Mouse (Mus musculus) forebrain, postnatal 0 days (tissue): ENCODE measurements at regions not wholly inside any gene's neighbourhood (a gene's known extent, or its start where the extent isn't known, plus 50 kb on each side); places are given as distances from the start of the nearest gene placed in this dataset.
A peak's percentile ranks its signal among the peaks of the same experiment; 100 is the strongest.
"Not testable (repeated sequence)": the region's sequence is repeated elsewhere in the genome, so short reads cannot be mapped to it uniquely, and the experiment has no call there.

Source experiments
- ATAC-seq: fragments of 200-750 bp; cut with Nextera tagmentation; 2 replicates; pipeline ENCODE4 v1.8.0; 2017; ENCODE audit warnings: mild to moderate bottlenecking, moderate library complexity
- DNase-seq: peaks from one replicate; pipeline ENCODE4 v3.0.0-alpha.2; 2015
- H3K27ac ChIP-seq: fragments of 300-500 bp; sonication (generic); 2 replicates; pipeline ENCODE4 v1.5.1; 2014; ENCODE audit warnings: low read depth, mild to moderate bottlenecking, antibody characterized with exemption, low read length, moderate library complexity, mixed read lengths
- H3K27me3 ChIP-seq: fragments of 300-500 bp; sonication (generic); 2 replicates; pipeline ENCODE4 v1.6.1; 2014; ENCODE audit warnings: mild to moderate bottlenecking, low read length, mixed read lengths; ENCODE audit not compliant: insufficient read depth
- H3K36me3 ChIP-seq: fragments of 300-500 bp; sonication (generic); 2 replicates; pipeline ENCODE4 v1.6.1; 2014; ENCODE audit warnings: mild to moderate bottlenecking, moderate library complexity; ENCODE audit not compliant: insufficient read depth
- H3K4me1 ChIP-seq: fragments of 300-500 bp; sonication (generic); 2 replicates; pipeline ENCODE4 v1.6.1; 2014; ENCODE audit warnings: antibody characterized with exemption; ENCODE audit not compliant: insufficient read depth
- H3K4me2 ChIP-seq: fragments of 300-500 bp; sonication (generic); 2 replicates; pipeline ENCODE4 v1.6.1; 2014; ENCODE audit warnings: low read depth, mild to moderate bottlenecking, moderate library complexity
- H3K4me3 ChIP-seq: fragments of 300-500 bp; sonication (generic); 2 replicates; pipeline ENCODE4 v1.5.1; 2014; ENCODE audit warnings: low read depth, low read length, mixed read lengths
- H3K9ac ChIP-seq: fragments of 300-500 bp; sonication (generic); 2 replicates; pipeline ENCODE4 v1.6.1; 2014; ENCODE audit warnings: mild to moderate bottlenecking
- H3K9me3 ChIP-seq: fragments of 300-500 bp; sonication (generic); 2 replicates; pipeline ENCODE4 v1.6.1; 2016; ENCODE audit warnings: low read length
- CTCF ChIP-seq: sonication (generic); IDR thresholded peaks from 2 replicates; pipeline ENCODE4 v1.5.1; 2016; ENCODE audit warnings: antibody characterized with exemption, control low read depth, low read depth
- WGBS: fragments of 180-500 bp; shearing (Covaris S2); extraction: QIAGEN DNeasy Blood & Tissue Kit; methylation state at CpG from one replicate; pipeline ENCODE4 v1.1.7; 2014; 5-methylcytosine and 5-hydroxymethylcytosine counted together

DNA sequence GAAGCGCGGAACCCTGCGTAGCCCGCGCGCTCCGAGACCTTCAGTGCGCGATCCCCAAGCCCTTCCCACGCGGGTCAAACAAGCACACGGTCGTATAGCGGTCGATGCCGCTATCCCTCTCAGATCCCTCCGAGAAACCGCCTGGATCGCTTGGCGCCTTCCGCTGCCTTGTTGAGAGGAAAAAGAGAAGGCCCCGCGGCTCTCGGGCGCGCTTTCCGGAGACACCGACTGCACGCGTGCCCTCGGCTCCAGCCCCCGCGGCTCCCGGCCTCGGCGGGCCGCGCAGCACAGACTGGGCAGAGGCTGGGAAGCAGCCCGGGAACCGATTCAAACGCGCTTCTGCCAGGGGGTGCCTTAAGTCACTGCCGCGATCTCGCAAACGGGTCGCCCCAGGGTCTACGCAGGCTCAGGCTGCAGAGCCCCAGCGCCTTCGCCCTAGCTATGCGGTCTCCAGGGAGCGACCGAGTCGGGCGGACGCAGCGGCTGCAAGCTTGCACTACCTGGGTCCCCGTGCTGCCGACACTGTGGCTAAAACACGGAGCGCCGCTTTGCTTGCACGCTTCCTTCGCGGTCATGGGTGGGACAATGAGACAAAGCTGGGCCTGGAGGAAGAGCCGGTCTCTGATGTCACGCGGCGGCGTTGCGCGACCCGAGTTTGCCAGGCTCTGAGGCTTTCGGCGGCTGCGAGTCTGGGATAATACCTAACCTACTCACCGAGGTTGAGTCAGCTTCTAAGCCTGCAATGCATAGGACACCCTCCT is 87.3 kb downstream of the Crisp4 start:
- Histone ChIP-seq H3K36me3 (no peaks in the 10 kb centered on the region), H3K9me3 (no peaks in the 10 kb centered on the region), H3K9ac (peak overlapping the region; percentile 87), H3K4me3 (peak overlapping the region; percentile 71), H3K4me2 (peak overlapping the region; percentile 94), H3K4me1 (peaks cover 9% of the 10 kb centered on the region; the same call in 1 of the 2 replicates), H3K27me3 (peaks cover 8% of the 10 kb centered on the region), H3K27ac (peak overlapping the region; percentile 79)
- 3% methylated on average over 71 of the region's 77 CpGs for WGBS
- peak; percentile 77 for DNase-seq
- peak; percentile 86 for ATAC-seq
- TF ChIP-seq CTCF, result no peak

DNA sequence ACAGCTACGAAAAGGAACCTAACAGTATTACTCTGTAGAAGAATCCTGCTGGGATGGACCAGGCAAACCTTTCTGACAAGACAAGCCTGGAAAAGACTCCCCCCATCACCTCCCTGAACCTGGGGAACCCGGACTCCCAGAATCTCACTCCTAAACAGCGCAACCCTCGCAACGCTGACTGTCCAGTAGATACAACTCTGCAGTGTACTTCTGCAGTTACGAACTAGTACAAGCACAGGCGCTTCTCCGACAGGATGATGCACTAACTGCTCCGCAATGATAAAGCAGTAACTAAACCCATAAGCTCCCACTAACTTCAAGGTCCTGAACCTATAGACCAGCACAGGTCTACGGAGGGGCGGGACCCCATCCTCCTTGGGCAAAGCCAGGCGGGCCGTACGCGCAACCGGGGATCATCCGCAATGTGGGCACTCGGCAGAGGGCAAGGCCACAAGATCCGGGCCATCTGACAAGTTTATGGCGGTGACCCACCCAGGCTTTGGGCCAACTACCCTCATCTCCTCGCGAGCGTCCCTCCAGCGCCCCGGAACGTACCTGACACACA is 88.0 kb downstream of the Crisp4 start:
- Histone ChIP-seq H3K27me3 (peaks cover 8% of the 10 kb centered on the region), H3K27ac (peak overlapping the region; percentile 79; the same call in 1 of the 2 replicates), H3K4me1 (peaks cover 9% of the 10 kb centered on the region; the same call in 1 of the 2 replicates), H3K9me3 (no peaks in the 10 kb centered on the region), H3K9ac (peak overlapping the region; percentile 87), H3K36me3 (no peaks in the 10 kb centered on the region), H3K4me2 (peak overlapping the region; percentile 94), H3K4me3 (peak overlapping the region; percentile 71)
- DNase-seq (peak; percentile 48), ATAC-seq (peak; percentile 21)
- WGBS, result under 1% methylated on average over 26 of the region's 26 CpGs
- TF ChIP-seq CTCF, result no peak

DNA sequence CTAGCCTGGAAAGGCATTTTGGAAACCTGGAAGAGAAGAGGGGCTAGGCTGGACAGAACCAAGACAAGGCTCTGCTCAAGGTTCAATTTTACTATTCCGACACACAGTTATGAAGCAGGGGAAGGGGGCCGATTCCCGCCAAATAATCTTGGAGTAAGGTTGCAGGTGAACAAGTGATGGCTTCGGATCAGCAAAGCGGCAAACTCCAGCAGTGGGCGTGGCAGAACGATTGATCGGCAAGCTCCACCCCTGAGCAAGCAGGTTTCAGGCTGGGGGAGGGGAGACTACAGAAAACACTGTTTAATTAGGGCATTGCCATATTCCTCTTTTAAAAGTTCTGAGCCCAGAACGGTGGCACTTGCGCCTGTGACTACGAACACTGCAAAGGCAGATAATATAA is 88.7 kb downstream of the Crisp4 start:
- WGBS, result 8% methylated on average over 11 of the region's 11 CpGs
- H3K9ac ChIP-seq, result 0 out of 2 replicates have a peak overlapping the region, but pooled peaks have one; percentile 18

DNA sequence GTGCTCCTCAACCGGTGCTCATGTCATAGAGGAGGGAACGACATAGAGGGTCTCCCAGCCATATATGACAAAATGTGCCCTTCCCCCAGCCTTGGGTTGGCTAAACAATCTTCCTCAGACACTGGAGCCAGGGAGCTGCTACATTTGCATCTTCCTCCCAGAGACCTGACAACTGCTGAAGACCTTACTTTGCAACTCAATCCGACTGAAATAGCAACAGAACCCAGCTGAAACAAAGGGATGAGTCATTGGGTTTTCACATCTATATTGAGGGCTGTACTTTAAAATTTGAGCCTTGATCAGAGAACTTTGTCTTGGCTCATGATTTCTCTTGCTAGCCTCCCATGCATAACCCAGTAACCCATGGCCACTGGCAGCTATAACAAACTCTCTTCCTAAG is 115.5 kb downstream of the Crisp4 start:
- no peaks in the 10 kb centered on the region for H3K36me3 ChIP-seq
- no peak overlapping the region for H3K4me2 ChIP-seq
- H3K4me3 ChIP-seq, result no peak overlapping the region
- WGBS, result 70% methylated on average over 3 of the region's 3 CpGs
- no peaks in the 10 kb centered on the region for H3K9me3 ChIP-seq
- TF ChIP-seq CTCF, result no peak
- ATAC-seq (no peak), DNase-seq (no peak)
- no peaks in the 10 kb centered on the region for H3K4me1 ChIP-seq
- no peak overlapping the region for H3K9ac ChIP-seq
- no peak overlapping the region for H3K27ac ChIP-seq
- no peaks in the 10 kb centered on the region for H3K27me3 ChIP-seq

More for the DNA sequence above, 88.7 kb downstream of the Crisp4 start:
- not testable (repeated sequence) for H3K27ac ChIP-seq, H3K9me3 ChIP-seq, H3K4me1 ChIP-seq, H3K27me3 ChIP-seq, DNase-seq, ATAC-seq, H3K36me3 ChIP-seq
- Histone ChIP-seq H3K4me2 (peak overlapping the region; percentile 94), H3K4me3 (peak overlapping the region; percentile 71)

DNA sequence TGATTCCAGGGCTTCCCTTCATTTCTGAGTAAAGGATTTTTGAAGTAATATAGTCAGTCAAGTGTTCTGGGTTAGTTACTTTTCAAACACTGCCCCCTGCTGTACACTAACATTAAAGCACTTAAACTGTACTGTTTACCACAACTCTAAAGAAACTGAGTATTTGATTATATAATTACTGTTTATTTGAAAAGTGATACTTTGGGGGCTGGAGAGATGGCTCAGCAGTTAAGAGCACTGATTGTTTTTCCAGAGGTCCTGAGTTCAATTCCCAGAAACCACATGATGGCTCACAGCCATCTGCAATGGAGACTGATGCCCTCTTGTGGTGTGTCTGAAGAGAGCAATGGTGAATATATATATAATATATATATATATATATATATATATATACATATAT is 132.8 kb downstream of the Crisp4 start:
- not testable (repeated sequence) for H3K4me1 ChIP-seq, H3K4me3 ChIP-seq, H3K27ac ChIP-seq, H3K9me3 ChIP-seq, H3K36me3 ChIP-seq, H3K27me3 ChIP-seq, ATAC-seq, H3K9ac ChIP-seq, H3K4me2 ChIP-seq
- peak; percentile 51 for DNase-seq
- TF ChIP-seq CTCF, result peak; percentile 50

DNA sequence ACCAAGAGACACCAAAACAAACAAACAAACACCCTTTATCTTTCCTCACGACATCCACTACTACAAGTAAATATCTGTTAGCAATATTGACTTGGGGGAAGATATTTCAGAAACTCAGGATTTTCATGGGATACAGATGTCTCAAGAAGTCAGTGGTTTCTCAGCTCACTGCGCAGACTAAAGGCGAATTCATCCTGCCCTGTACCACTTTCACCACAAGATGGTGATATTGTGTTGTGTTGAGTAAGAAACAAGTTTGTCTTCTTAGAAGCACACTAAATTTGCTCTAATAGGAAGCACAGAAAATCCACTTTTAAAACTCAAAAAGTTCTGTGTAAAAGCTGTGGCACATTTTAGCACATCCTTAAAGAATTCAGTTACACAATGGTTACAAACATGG is 165.1 kb downstream of the Crisp4 start:
- no peak overlapping the region for H3K9ac ChIP-seq
- H3K9me3 ChIP-seq, result no peaks in the 10 kb centered on the region
- no peaks in the 10 kb centered on the region for H3K36me3 ChIP-seq
- no peaks in the 10 kb centered on the region for H3K4me1 ChIP-seq
- TF ChIP-seq CTCF, result peak; percentile 89
- no peak overlapping the region for H3K4me2 ChIP-seq
- peak; percentile 83 for DNase-seq
- H3K4me3 ChIP-seq, result no peak overlapping the region
- WGBS, result 14% methylated on average over 3 of the region's 3 CpGs
- peak; percentile 83 for ATAC-seq
- no peaks in the 10 kb centered on the region for H3K27me3 ChIP-seq
- no peak overlapping the region for H3K27ac ChIP-seq

DNA sequence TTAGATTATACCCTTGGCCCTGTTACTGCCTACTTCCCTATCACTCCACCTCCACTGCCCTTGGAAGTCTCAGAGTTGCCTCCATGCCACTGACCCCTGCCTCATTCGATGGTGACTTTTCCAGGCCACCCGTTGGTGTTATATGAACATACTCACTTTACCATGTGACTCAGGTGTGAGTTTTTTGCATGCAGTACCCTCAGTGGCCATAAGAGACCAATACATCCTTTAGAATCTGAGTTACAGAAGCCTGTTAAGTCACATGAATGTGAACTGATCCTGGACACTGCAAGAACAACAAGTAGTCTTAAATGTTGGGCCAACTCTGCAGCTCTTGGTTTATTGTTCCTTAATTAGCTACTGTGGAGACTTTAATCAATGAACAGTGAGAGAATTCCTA is 167.6 kb downstream of the Crisp4 start:
- TF ChIP-seq CTCF, result no peak
- no peak for ATAC-seq
- 89% methylated on average over 2 of the region's 2 CpGs for WGBS

DNA sequence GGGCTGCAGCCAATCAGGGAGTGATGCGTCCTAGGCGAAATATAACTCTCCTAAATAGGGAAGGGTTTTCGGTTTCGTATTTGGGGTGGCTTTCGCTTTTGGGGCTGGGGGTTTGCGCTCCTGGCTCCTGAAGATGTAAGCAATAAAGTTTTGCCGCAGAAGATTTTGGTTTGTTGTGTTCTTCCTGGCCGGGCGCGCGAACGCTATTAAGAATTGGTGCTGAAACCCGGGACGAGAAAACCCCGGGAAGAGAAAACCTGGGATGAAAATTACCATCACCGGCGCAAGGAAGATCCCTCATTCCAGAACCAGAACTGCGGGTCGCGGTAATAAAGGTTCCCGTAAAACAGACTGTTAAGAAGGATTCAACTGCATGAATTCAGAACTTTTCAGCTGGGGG is 188.8 kb downstream of the Crisp4 start:
- WGBS, result 97% methylated on average over 14 of the region's 21 CpGs
- not testable (repeated sequence) for H3K4me2 ChIP-seq, H3K9me3 ChIP-seq, H3K27ac ChIP-seq, H3K4me1 ChIP-seq, H3K4me3 ChIP-seq, H3K27me3 ChIP-seq, DNase-seq, H3K36me3 ChIP-seq, ATAC-seq, H3K9ac ChIP-seq

More for the DNA sequence above, 167.6 kb downstream of the Crisp4 start:
- Histone ChIP-seq H3K27ac (no peak overlapping the region), H3K27me3 (no peaks in the 10 kb centered on the region), H3K36me3 (no peaks in the 10 kb centered on the region), H3K4me2 (no peak overlapping the region), H3K9me3 (no peaks in the 10 kb centered on the region), H3K4me1 (no peaks in the 10 kb centered on the region), H3K9ac (no peak overlapping the region), H3K4me3 (no peak overlapping the region)
- no peak for DNase-seq

DNA sequence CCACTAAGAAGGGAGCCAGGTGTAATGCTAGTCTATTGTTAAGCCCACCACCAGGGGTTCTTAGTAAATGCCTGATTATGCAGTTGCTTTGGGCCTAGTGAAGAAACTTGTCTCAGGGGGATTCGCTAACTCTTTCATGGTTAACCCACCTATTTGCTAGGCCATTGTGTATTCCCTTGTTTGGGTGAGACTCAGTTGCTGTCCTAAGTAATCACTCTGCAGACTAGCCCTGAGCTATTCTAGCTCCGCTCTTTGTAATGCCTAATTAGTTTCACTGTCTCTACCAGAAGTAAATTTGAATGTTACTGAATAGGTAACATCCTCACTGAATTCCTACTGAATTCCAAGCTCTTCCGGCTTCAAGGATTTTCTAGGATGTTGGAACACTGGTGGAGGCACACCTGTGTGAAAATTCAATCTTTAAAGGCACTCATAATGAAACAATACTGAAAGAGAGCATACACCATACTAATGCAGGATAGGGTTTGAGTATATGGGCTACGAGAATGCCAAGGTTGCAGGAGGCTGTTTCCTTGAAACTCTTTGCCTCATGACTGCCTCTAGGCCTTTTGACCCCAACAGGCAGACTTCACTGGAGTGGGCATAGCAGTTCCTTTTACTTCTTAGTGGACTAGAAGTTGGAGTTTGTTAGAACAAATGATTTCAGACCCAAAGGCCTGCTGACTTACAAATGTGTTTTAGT is 213.4 kb downstream of the Crisp4 start:
- not testable (repeated sequence) for ATAC-seq, H3K4me2 ChIP-seq, H3K4me1 ChIP-seq, H3K9me3 ChIP-seq, DNase-seq, H3K36me3 ChIP-seq, H3K9ac ChIP-seq, H3K4me3 ChIP-seq, H3K27me3 ChIP-seq, H3K27ac ChIP-seq
- whole genome bisulfite sequencing, result 63% methylated on average over 4 of the region's 4 CpGs
